ENCODE assay signal across 8 mouse cellular contexts in the genomic region with DNA sequence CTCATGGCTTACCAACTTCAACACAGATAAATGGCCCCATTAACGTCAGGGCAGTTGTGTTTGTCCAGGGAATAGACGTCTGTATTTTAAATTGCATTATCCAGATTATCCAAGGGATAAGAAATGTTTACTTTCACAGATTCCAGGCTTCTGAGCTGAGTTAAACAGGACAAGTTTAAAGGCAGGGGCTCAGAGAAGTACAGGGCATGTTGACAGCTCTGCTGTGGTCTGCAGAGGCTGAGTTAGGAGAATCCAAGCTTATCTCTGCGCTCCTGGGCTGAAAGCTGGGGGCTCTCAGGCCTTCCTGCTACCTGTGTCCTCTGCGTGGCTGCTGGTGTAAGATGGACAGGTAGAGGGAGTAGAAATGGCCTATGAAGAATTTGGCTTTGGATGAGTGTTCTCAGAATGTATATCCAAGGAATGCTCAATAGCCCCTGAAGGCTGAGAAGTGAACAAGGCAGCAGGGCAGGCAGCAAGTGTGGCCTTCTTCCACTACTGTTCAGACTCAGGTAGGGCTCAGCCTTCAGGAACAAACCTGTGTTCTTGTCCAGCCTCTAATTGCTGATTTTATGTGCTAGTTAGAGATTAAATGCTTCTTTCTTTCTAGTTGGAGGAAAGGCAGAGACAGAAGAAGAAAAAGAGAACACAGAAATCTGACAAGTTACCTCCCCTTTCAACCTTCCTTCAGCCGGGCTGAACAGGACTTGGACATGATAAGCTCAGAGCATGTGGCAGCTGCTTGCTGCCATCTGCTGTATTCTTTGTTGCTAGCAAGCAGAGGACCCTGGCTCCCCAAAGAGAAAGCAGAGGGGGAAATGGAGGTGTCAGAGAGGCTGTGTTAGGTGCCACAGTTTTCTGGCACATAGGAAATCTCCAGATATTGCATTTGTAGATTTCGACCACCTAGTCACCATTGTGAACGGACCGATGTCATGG.
A peak's percentile ranks its signal among the peaks of the same experiment; 100 is the strongest.
DNase-seq lines count a peak whose midpoint lies in the region; ATAC-seq and TF ChIP-seq lines count a peak whose summit lies in the region.

No protein-coding gene starts in this region.

- no peak for TF ChIP-seq CTCF in thymus, adult 2 months (IDR thresholded peaks at IDR 0.05; ENCODE audit: borderline replicate concordance, control insufficient read depth, extremely low read depth, insufficient read depth, low read length, poor library complexity)

- peak; percentile 72; the same call in 1 of the 2 replicates for ATAC-seq in kidney, embryonic 14.5 days (ENCODE audit: low FRiP score, low TSS enrichment)
- peak; percentile 75; the same call in 1 of the 2 replicates for ATAC-seq in limb, embryonic 13.5 days (ENCODE audit: low FRiP score, low read depth)
- peak; percentile 56; the same call in 1 of the 2 replicates for ATAC-seq in neural tube, embryonic 12.5 days (ENCODE audit: low FRiP score, low read depth)

- no peaks in the 10 kb centered on the region for H3K27me3 ChIP-seq in kidney, embryonic 14.5 days (ENCODE audit: control insufficient read depth, insufficient read depth, low read length)
- no peaks in the 10 kb centered on the region for H3K27me3 ChIP-seq in limb, embryonic 13.5 days
- H3K27me3 ChIP-seq in neural tube, embryonic 12.5 days (replicated peaks) = no peaks in the 10 kb centered on the region
- H3K27me3 ChIP-seq in thymus, adult 2 months (ENCODE audit: control insufficient read depth, insufficient read depth, low read length) = no peaks in the 10 kb centered on the region

- H3K4me1 ChIP-seq in kidney, embryonic 14.5 days (ENCODE audit: control insufficient read depth, insufficient read depth, low read length) = no peaks in the 10 kb centered on the region
- H3K4me1 ChIP-seq in limb, embryonic 13.5 days = no peaks in the 10 kb centered on the region
- no peaks in the 10 kb centered on the region for H3K4me1 ChIP-seq in neural tube, embryonic 12.5 days
- H3K4me1 ChIP-seq in thymus, adult 2 months (replicated peaks; ENCODE audit: control insufficient read depth, insufficient read depth, low read length) = no peaks in the 10 kb centered on the region

- peak; percentile 13 for DNase-seq in 416B (ENCODE audit: low read depth)
- DNase-seq in adrenal gland, adult (ENCODE audit: inconsistent age in 2 of 2, low spot score in 1 of 2) = peak; percentile 19 to 70
- peak; percentile 22 for DNase-seq in fibroblast of lung, adult 2 months (ENCODE audit: low read depth)
- DNase-seq in thymus, adult 2 months = no peak
- no peak for DNase-seq in thymus, postnatal 0 days (ENCODE audit: low spot score)

- no peak overlapping the region for H3K4me2 ChIP-seq in kidney, embryonic 14.5 days (replicated peaks; ENCODE audit: low read depth, low read length)
- H3K4me2 ChIP-seq in limb, embryonic 13.5 days (replicated peaks) = no peak overlapping the region
- no peak overlapping the region for H3K4me2 ChIP-seq in neural tube, embryonic 12.5 days (replicated peaks)

- TF ChIP-seq POLR2A in thymus, adult 2 months (IDR thresholded peaks at IDR 0.05; ENCODE audit: control insufficient read depth, extremely low read depth, insufficient read depth, low read length, poor library complexity) = no peak

- H3K9me3 ChIP-seq in kidney, embryonic 14.5 days (ENCODE audit: control insufficient read depth, low read length) = no peaks in the 10 kb centered on the region
- no peaks in the 10 kb centered on the region for H3K9me3 ChIP-seq in limb, embryonic 13.5 days
- no peaks in the 10 kb centered on the region for H3K9me3 ChIP-seq in neural tube, embryonic 12.5 days

- no peak overlapping the region for H3K9ac ChIP-seq in kidney, embryonic 14.5 days (ENCODE audit: low read depth, low read length)
- H3K9ac ChIP-seq in limb, embryonic 13.5 days = no peak overlapping the region
- H3K9ac ChIP-seq in neural tube, embryonic 12.5 days = no peak overlapping the region

- no peak overlapping the region for H3K4me3 ChIP-seq in kidney, embryonic 14.5 days (ENCODE audit: low read length)
- no peak overlapping the region for H3K4me3 ChIP-seq in limb, embryonic 13.5 days
- H3K4me3 ChIP-seq in neural tube, embryonic 12.5 days = no peak overlapping the region
- no peak overlapping the region for H3K4me3 ChIP-seq in thymus, adult 2 months (ENCODE audit: control insufficient read depth, insufficient read depth, low read length)

- 67% methylated on average over 8 of the region's 8 CpGs for WGBS in kidney, embryonic 14.5 days
- 62% methylated on average over 8 of the region's 8 CpGs for WGBS in limb, embryonic 13.5 days
- WGBS in neural tube, embryonic 12.5 days = 76% methylated on average over 8 of the region's 8 CpGs
- WGBS in thymus, adult 2 months = 73% methylated on average over 8 of the region's 8 CpGs

- H3K36me3 ChIP-seq in kidney, embryonic 14.5 days (ENCODE audit: control insufficient read depth, insufficient read depth, low read length) = no peaks in the 10 kb centered on the region
- H3K36me3 ChIP-seq in limb, embryonic 13.5 days = no peaks in the 10 kb centered on the region
- H3K36me3 ChIP-seq in neural tube, embryonic 12.5 days = no peaks in the 10 kb centered on the region
- H3K36me3 ChIP-seq in thymus, adult 2 months (ENCODE audit: control insufficient read depth, insufficient read depth, low read length) = no peaks in the 10 kb centered on the region

- no peak overlapping the region for H3K27ac ChIP-seq in kidney, embryonic 14.5 days (ENCODE audit: low read depth, low read length)
- H3K27ac ChIP-seq in limb, embryonic 13.5 days = no peak overlapping the region
- H3K27ac ChIP-seq in neural tube, embryonic 12.5 days = no peak overlapping the region
- H3K27ac ChIP-seq in thymus, adult 2 months (ENCODE audit: control insufficient read depth, insufficient read depth, low read length) = no peak overlapping the region

Comparison
In these comparisons a context has a peak if more than half of its experiments do, and no peak if none do; other contexts are left out.
1. DNase-seq: peak in 416B (single experiment), adrenal gland, adult (2 of 2) and fibroblast of lung, adult 2 months (single experiment); none in thymus, adult 2 months (single experiment) and thymus, postnatal 0 days (single experiment).
2. Peak in every context shown above with its lines, with median percentiles within 50 percentile points of each other: ATAC-seq.